Mouse (Mus musculus): ENCODE measurements at regions not wholly inside any gene's neighbourhood (a gene's known extent, or its start where the extent isn't known, plus 50 kb on each side); places are given as distances from the start of the nearest gene placed in this dataset.

DNA sequence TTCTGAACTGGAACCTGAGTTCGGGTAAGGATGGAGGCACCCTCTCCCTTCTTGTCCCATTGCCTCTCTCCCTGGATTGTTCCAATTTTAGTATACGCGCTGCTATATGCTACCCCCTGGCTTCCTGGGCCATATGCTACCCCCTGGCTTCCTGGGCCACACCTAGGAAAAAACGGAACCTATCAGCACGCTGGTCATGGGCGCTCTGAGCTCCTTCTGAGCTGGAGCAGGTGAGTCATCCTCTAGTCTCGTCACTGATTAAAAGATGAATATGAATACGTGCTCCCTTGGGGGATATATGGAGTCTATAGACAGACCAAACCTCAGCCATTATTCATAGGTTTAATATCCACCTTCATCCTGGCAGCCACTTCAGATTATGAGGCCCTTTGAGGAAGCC is 96.1 kb upstream of the Il12b start:
- no peak for TF ChIP-seq CTCF (IDR thresholded peaks at IDR 0.05; ENCODE audit: borderline replicate concordance, insufficient read depth, low read depth, low read length)
- no peak for TF ChIP-seq POLR2A (IDR thresholded peaks at IDR 0.05; ENCODE audit: borderline replicate concordance, insufficient read depth, low read length)
